Mouse (Mus musculus): ENCODE data around the gene Ntn3. TPM values are rescaled to one million over a fixed set of nuclear protein-coding genes. Genes with fewer than 3 reads are reported as not detected.

Gene Ntn3
- polyA plus RNA-seq, 1 experiment, result 4.5 TPM

DNA sequence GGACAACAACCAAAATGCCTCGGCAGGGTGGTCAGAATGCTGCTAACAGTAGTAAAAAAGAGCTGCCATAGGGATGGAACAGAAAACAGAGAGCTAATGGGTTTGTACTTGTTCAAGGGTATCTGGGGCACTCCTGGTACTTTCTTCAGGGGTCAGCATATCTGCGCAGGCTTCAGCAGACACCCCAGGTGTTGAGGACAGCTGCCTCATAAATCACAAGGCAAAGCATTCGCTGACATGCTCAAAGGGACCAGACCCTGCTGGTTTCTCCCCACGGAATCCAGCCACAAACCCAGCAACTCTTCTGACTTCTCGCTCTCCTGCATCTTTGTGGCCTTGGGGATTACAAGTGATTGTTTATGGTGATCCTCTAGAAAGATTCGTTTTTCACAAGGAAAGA is 13.3 kb upstream of the Ntn3 start:
- 77% methylated on average over 6 of the region's 6 CpGs for WGBS
- H3K27me3 ChIP-seq (ENCODE audit: control insufficient read depth, insufficient read depth, low read length), result no peaks in the 10 kb centered on the region
- DNase-seq, result no peak
- peaks cover 5% of the 10 kb centered on the region; the same call in 1 of the 2 replicates for H3K4me1 ChIP-seq (ENCODE audit: control insufficient read depth, insufficient read depth, low read length)
- H3K4me3 ChIP-seq (replicated peaks; ENCODE audit: insufficient read depth, low read depth, low read length), result no peak overlapping the region
- H3K27ac ChIP-seq (ENCODE audit: insufficient read depth, low read length), result no peak overlapping the region
- TF ChIP-seq CTCF (IDR thresholded peaks at IDR 0.05; ENCODE audit: borderline replicate concordance, insufficient read depth, low read depth, low read length) (no peak), POLR2A (IDR thresholded peaks at IDR 0.05; ENCODE audit: borderline replicate concordance, insufficient read depth, low read length) (no peak)

DNA sequence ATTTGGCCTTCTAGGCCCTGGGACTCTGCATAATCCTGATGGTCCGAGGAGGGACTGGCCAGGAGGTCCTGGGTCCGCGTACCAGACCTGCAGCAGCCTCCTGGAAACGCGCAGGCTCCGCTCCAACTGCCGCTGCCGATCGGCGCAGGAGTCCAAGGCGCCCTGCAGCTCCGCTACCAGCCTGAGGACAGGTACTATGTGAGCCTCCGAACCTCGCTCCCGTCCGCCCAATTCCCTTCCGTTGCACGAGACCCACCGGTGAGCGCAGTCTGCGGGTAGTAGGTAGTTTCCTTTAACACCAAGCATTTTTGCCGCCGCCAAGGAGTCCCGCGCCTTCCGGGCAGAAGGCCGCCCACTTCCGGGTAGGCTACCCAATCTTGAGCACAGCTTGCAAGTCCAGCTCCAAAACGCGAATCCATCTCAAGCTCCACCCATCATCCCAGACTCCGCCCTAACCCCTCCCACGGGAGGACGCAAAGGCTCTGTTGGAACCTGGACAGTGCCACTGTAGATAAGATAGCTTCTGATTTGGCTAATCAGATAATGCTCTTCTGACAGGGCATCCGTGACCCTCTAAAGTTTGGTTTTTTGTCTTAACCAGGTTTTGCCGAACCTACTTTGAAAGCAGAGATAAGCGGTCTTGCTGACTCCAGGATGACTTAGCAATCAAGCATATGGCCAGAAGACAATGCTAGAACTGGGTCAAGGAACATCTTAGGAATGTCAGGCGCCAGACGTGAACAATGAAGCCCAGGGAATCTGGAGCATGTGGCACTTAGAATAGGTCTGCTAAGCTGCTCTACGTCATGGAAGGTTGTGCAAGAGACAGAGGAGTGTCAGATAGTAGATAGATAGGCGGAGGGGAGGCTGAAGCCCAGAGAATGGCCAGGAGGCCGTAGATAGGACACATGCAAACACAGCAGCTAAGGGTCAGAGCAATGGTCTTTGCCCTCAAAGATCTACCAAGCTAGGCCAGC is 11.4 kb upstream of the Ntn3 start, which contains the start of gene Tedc2:
Gene Tedc2 (minus strand): TSS at position 417 of the 977 bp plus-strand sequence.
- Histone ChIP-seq H3K4me1 (ENCODE audit: control insufficient read depth, insufficient read depth, low read length) (peaks cover 5% of the 10 kb centered on the region; the same call in 1 of the 2 replicates), H3K4me3 (replicated peaks; ENCODE audit: insufficient read depth, low read depth, low read length) (peak within 1 kb of the TSS; percentile 96), H3K27me3 (ENCODE audit: control insufficient read depth, insufficient read depth, low read length) (no peaks in the 10 kb centered on the region), H3K27ac (ENCODE audit: insufficient read depth, low read length) (peak within 1 kb of the TSS; percentile 62; the same call in 1 of the 2 replicates)
- TF ChIP-seq CTCF (IDR thresholded peaks at IDR 0.05; ENCODE audit: borderline replicate concordance, insufficient read depth, low read depth, low read length) (no peak), POLR2A (IDR thresholded peaks at IDR 0.05; ENCODE audit: borderline replicate concordance, insufficient read depth, low read length) (peak; percentile 78; the same call in 1 of the 2 replicates)
- peak; percentile 95 to 96 for DNase-seq
- 3% methylated on average over 41 of the region's 41 CpGs for WGBS

DNA sequence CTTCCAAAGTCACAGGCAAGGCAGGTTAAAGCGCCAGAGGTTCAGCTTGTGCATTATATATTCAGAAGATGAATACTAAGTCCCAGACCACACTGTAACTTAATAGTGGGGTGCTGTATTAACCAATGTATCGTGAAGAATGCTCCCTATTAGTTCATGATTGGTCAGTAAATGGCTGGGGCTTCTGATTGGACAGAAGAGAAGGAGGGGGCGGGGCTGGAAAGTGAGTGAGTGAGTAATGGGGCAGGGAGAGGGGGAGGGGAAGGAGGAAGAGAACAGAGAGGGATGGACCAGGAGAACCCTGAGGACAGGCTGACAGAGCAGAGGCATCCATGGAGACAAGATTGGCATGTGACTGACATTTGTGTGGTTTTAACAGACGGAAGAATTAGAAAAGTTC is 7.5 kb upstream of the Ntn3 start:
- H3K27me3 ChIP-seq (ENCODE audit: control insufficient read depth, insufficient read depth, low read length), result no peaks in the 10 kb centered on the region
- DNase-seq, result no peak
- H3K4me3 ChIP-seq (replicated peaks; ENCODE audit: insufficient read depth, low read depth, low read length), result no peak overlapping the region
- WGBS, result 60% methylated on average over 4 of the region's 4 CpGs
- TF ChIP-seq CTCF (IDR thresholded peaks at IDR 0.05; ENCODE audit: borderline replicate concordance, insufficient read depth, low read depth, low read length) (no peak), POLR2A (IDR thresholded peaks at IDR 0.05; ENCODE audit: borderline replicate concordance, insufficient read depth, low read length) (no peak)
- H3K4me1 ChIP-seq (ENCODE audit: control insufficient read depth, insufficient read depth, low read length), result peaks cover 5% of the 10 kb centered on the region; the same call in 1 of the 2 replicates
- no peak overlapping the region for H3K27ac ChIP-seq (ENCODE audit: insufficient read depth, low read length)

DNA sequence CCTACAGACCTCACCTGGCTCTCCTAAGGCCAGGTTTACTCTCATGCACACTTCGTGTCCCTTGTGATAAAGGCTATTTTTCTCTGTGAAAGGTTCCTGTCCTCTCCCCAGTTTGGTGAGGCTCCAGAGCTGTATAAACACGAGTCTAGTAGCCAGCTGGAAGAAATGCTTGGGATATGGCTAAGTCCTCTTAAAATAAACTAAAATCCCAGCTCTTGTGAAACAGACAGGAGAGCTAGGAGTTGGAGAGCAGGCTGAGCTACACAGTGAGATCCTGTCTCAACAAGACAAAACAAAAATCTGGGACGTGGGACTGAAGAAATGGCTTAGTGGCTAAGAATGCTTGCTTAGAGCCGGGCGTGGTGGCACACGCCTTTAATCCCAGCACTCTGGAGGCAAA is 3.9 kb upstream of the Ntn3 start:
- 69% methylated on average over 6 of the region's 6 CpGs for WGBS

DNA sequence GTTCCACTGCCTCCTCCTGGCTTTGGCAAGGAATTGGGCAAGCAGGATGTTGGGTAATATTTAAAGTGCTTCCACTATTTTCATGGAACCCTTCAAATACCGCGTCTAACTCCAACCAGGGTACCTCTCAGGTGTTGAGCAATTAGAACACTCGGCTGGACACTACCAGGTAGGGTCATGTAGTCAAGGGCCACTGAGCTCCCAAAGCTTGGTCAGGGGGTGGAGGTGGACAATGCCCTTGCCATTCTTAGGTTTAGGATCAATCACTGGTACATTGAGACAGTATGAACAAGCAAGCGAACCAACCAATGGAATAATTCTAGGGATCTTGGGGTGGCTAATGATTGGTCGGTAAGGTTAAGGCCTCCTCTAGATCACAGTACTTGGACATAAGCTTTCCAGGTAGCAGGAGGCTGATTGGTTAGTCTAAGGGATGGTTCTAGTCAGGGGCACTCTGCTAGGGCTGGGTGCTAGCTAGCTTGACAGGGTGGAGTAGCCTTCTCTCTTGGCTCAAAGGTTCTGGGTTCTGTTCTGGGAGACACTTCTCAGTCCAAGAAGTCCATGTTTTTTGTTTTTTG is 3.2 kb upstream of the Ntn3 start:
- TF ChIP-seq CTCF (IDR thresholded peaks at IDR 0.05; ENCODE audit: borderline replicate concordance, insufficient read depth, low read depth, low read length), result peak; percentile 30; the same call in 1 of the 2 replicates
- TF ChIP-seq POLR2A (IDR thresholded peaks at IDR 0.05; ENCODE audit: borderline replicate concordance, insufficient read depth, low read length), result no peak
- peaks cover 18% of the 10 kb centered on the region for H3K4me1 ChIP-seq (ENCODE audit: control insufficient read depth, insufficient read depth, low read length)
- peak overlapping the region; percentile 56 for H3K4me3 ChIP-seq (replicated peaks; ENCODE audit: insufficient read depth, low read depth, low read length)
- H3K27me3 ChIP-seq (ENCODE audit: control insufficient read depth, insufficient read depth, low read length), result no peaks in the 10 kb centered on the region
- 33% methylated on average over 5 of the region's 5 CpGs for WGBS
- no peak for DNase-seq
- H3K27ac ChIP-seq (ENCODE audit: insufficient read depth, low read length), result no peak overlapping the region

More for the DNA sequence above, 3.9 kb upstream of the Ntn3 start:
- Histone ChIP-seq H3K27ac (ENCODE audit: insufficient read depth, low read length) (no peak overlapping the region), H3K4me3 (replicated peaks; ENCODE audit: insufficient read depth, low read depth, low read length) (no peak overlapping the region), H3K4me1 (ENCODE audit: control insufficient read depth, insufficient read depth, low read length) (peaks cover 15% of the 10 kb centered on the region), H3K27me3 (ENCODE audit: control insufficient read depth, insufficient read depth, low read length) (no peaks in the 10 kb centered on the region)
- no peak for DNase-seq
- TF ChIP-seq POLR2A (IDR thresholded peaks at IDR 0.05; ENCODE audit: borderline replicate concordance, insufficient read depth, low read length), result no peak
- TF ChIP-seq CTCF (IDR thresholded peaks at IDR 0.05; ENCODE audit: borderline replicate concordance, insufficient read depth, low read depth, low read length), result no peak

DNA sequence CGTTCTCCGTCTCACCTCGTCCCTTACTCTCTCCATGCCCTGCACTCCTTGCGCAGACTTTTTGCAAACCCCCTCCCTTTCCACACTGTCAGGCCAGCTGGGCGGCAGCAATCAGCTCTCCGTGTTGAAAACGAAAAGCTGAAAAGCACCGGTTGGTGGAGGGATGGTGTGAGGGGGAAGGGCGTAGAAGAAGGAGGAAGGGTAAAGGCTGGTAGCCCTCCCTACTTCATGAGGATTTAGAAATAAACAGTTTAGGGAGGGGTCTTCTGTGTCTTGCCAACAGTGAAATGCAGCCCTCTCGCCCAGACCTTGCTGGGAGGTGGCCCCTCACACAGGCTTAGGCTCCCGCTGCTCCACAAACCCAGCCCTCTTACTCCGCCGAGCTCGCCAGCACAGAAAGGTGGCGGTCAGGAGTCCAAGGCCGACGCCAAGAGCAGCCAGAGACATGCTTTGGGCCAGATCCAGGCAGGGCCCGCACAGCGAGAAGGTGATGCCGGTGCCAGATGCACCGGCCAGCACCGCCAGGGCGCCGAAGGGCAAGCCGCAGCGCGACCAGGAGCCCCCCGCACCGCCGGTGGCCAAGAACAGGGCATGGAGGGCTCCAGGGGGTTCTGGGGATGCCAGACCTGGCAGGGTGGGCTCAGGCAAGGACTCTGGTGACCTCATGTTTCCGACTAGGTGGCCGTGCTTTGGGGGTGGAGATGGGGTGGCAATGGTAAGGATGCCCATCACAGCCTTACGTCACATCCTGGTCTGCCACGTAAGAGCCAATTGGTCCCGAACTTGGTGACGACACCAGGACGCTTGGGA is 2.5 kb upstream of the Ntn3 start:
- Histone ChIP-seq H3K27me3 (ENCODE audit: control insufficient read depth, insufficient read depth, low read length) (no peaks in the 10 kb centered on the region), H3K4me1 (ENCODE audit: control insufficient read depth, insufficient read depth, low read length) (peaks cover 18% of the 10 kb centered on the region), H3K27ac (ENCODE audit: insufficient read depth, low read length) (peak overlapping the region; percentile 81), H3K4me3 (replicated peaks; ENCODE audit: insufficient read depth, low read depth, low read length) (peak overlapping the region; percentile 56)
- 3% methylated on average over 37 of the region's 37 CpGs for WGBS
- DNase-seq, result peak; percentile 88 to 89
- TF ChIP-seq POLR2A (IDR thresholded peaks at IDR 0.05; ENCODE audit: borderline replicate concordance, insufficient read depth, low read length) (peak; percentile 62; the same call in 1 of the 2 replicates), CTCF (IDR thresholded peaks at IDR 0.05; ENCODE audit: borderline replicate concordance, insufficient read depth, low read depth, low read length) (no peak)

DNA sequence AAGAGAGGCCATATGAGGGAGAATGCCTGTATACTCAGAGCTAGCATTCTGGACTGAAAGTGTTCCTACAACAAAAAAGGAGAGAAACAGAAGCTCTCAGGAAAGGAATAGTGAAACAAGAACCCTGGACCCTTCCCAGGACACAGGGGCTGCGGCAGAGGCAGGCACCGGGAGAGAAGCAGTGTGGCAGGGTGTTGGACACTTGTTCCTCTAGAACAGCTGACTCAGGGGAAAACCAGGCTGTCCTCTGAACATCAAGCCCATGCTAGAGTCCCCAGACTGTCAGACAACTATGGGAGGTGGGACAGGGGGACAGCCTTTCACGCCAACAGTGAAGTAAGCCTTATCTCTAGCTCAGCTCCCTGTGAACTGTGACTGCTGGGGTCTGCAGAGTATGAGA is 1.3 kb upstream of the Ntn3 start:
- H3K4me3 ChIP-seq (replicated peaks; ENCODE audit: insufficient read depth, low read depth, low read length), result no peak overlapping the region
- 81% methylated on average over 3 of the region's 3 CpGs for WGBS
- peaks cover 18% of the 10 kb centered on the region for H3K4me1 ChIP-seq (ENCODE audit: control insufficient read depth, insufficient read depth, low read length)
- H3K27me3 ChIP-seq (ENCODE audit: control insufficient read depth, insufficient read depth, low read length), result no peaks in the 10 kb centered on the region
- no peak for DNase-seq
- no peak overlapping the region for H3K27ac ChIP-seq (ENCODE audit: insufficient read depth, low read length)
- no peak for TF ChIP-seq POLR2A (IDR thresholded peaks at IDR 0.05; ENCODE audit: borderline replicate concordance, insufficient read depth, low read length)

Data from cerebellum, adult 2 months (tissue).